Mouse (Mus musculus) E14TG2a.4 (cell line): ENCODE measurements around the gene Macrod2.

Experiments
- CTCF ChIP-seq: conservative IDR thresholded peaks from 2 replicates; pipeline ENCODE4 v1.5.1; 2014; ENCODE audit warnings: low read length
- NANOG ChIP-seq: IDR thresholded peaks from 2 replicates; pipeline ENCODE4 v1.6.1; 2014; ENCODE audit warnings: borderline replicate concordance, low read length, mixed read lengths
- POU5F1 ChIP-seq: IDR thresholded peaks from 2 replicates; pipeline ENCODE4 v1.6.1; 2014; ENCODE audit warnings: low read length, borderline replicate concordance

DNA sequence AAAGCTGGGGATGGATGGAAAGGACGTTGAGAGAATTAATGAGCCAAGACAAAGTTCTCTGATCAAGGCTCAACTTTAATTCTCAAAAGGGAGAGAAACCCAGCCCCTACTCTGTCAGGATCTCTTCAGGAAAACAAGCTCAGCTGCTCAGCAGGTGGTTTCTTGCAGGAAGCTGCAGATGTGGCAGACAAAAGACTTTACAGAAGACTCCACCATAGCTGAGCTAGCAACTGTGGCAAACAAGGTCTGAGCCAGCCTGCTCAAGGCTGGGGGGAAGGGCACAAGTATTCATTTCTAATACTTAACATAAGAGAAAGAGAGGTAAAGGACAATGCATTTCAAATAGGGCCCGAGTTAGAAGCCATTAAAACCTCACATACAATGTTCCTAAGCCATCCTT, 1013.7 kb downstream of the Macrod2 start:
- TF ChIP-seq POU5F1 (no peak), CTCF (no peak), NANOG (no peak)
